Mouse (Mus musculus) skeletal muscle tissue, postnatal 0 days (tissue): Measurements from ENCODE around the gene Zhx3. TPM values are rescaled to one million over a fixed set of nuclear protein-coding genes. Genes with fewer than 3 reads are reported as not detected.

ENCODE experiments used
- polyA plus RNA-seq: library from polyadenylated mRNA; unstranded; fragments of >200 nt; fragmentation: Nextera tagmentation; extraction: Ambion mirVana; gene quantifications from 2 replicates; pipeline ENCODE4 v1.2.1, GENCODE M21; 2015

Gene Zhx3
- polyA plus RNA-seq: 7.6 and 8.2 TPM in 2 replicates

GRCm38 (mm10) chr2:160872890-160873382, at the start of gene Zhx3:
Zhx3 (minus strand) TSS chr2:160872998.

DNA sequence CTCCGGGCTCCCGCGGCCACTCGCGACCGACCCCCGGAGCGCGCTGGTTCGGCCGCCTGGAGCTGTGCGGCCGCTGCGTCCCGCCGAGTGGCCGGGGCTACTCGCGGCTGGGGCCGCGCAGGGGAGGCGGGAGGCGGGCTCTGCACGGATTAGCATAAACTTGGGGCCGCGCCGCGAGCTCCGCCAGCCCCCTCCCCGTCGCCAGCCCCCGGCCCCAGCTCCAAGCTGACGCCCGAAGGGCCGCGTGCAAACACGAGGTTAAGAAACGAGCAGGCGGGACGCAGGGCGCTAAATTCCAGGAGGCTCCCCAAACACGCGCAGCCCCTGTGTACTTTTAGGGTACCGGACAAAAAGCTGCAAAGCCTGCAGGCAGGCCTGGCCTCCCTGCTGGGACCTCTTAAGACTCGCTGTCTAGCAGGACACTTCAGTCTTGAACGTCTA, 39.5 kb upstream of the Zhx3 start, which contains the start of gene Emilin3:
TSS of gene Emilin3 (minus strand) at position 98 of the 441 bp plus-strand sequence.

GRCm38 (mm10) chr2:160880453-160881195, 7.8 kb upstream of the Zhx3 start, which contains the start of gene Lpin3:
Lpin3 (plus strand) TSS chr2:160880670.

GRCm38 (mm10) chr2:160731117-160731838, 141.5 kb downstream of the Zhx3 start, which contains the start of gene Plcg1:
Plcg1 (plus strand) TSS chr2:160731300.

Other genes starting within 250 kb of the Zhx3 start
- 32.1 and 34.1 TPM in 2 replicates for gene Top1, start 227.1 kb downstream of the Zhx3 start, polyA plus RNA-seq
- gene Plcg1, start 141.7 kb downstream of the Zhx3 start, polyA plus RNA-seq: 18.7 and 19.1 TPM in 2 replicates
- gene Lpin3, start 7.7 kb upstream of the Zhx3 start, polyA plus RNA-seq: 1.3 and 1.6 TPM in 2 replicates
- 4.2 and 4.5 TPM in 2 replicates for gene Emilin3, start 39.3 kb upstream of the Zhx3 start, polyA plus RNA-seq
- gene Chd6, start 236.1 kb upstream of the Zhx3 start, polyA plus RNA-seq: 10.2 and 12.8 TPM in 2 replicates